Mouse (Mus musculus) G1E (cell line): Measurements from ENCODE around the gene Gpatch2. TPM values are rescaled to one million over a fixed set of nuclear protein-coding genes. Genes with fewer than 3 reads are reported as not detected.

Experiments
- ATAC-seq: 2 replicates; pipeline ENCODE4 v1.8.0; 2016; ENCODE audit warnings: mild to moderate bottlenecking; ENCODE audit not compliant: insufficient number of reproducible peaks, poor library complexity, low FRiP score, severe bottlenecking; ENCODE audit errors: extremely low read depth
- DNase-seq: peaks from one replicate; pipeline ENCODE4 v3.0.0; 2012; ENCODE audit warnings: low spot score
- H3K27me3 ChIP-seq: 2 replicates; pipeline ENCODE4 v1.6.1; 2012; ENCODE audit warnings: mild to moderate bottlenecking, low read length, inconsistent platforms; ENCODE audit not compliant: insufficient read depth
- H3K36me3 ChIP-seq: replicated peaks from 2 replicates; pipeline ENCODE3; 2012; ENCODE audit warnings: mild to moderate bottlenecking, inconsistent platforms
- H3K4me1 ChIP-seq: 2 replicates; pipeline ENCODE4 v1.6.1; 2012; ENCODE audit warnings: low read depth, low read length, inconsistent platforms, mixed read lengths; ENCODE audit not compliant: insufficient read depth
- H3K4me3 ChIP-seq: 2 replicates; pipeline ENCODE4 v1.5.1; 2012; ENCODE audit warnings: low read depth, mild to moderate bottlenecking, inconsistent platforms, low read length, moderate library complexity, mixed read lengths
- H3K9me3 ChIP-seq: replicated peaks from 2 replicates; pipeline ENCODE4 v1.6.1; 2012; ENCODE audit warnings: inconsistent platforms
- CTCF ChIP-seq: IDR thresholded peaks from 2 replicates; pipeline ENCODE4 v1.5.1; 2012; ENCODE audit warnings: low read depth, low read length, inconsistent platforms, mixed read lengths
- GATA1 ChIP-seq: IDR thresholded peaks from 2 replicates; pipeline ENCODE4 v1.6.1; 2012; ENCODE audit warnings: borderline replicate concordance, low read length, inconsistent platforms, mixed read lengths
- GATA2 ChIP-seq: IDR thresholded peaks from 2 replicates; pipeline ENCODE4 v1.6.1; 2012; ENCODE audit warnings: low read depth, low read length, inconsistent platforms, borderline replicate concordance
- POLR2AphosphoS5 ChIP-seq: IDR thresholded peaks from 2 replicates; pipeline ENCODE4 v1.6.1; 2012; ENCODE audit warnings: low read depth, low read length, inconsistent platforms; ENCODE audit not compliant: insufficient replicate concordance
- TAL1 ChIP-seq: conservative IDR thresholded peaks from 2 replicates; pipeline ENCODE4 v1.6.1; 2012; ENCODE audit warnings: low read depth, low read length, inconsistent platforms, mixed read lengths
- polyA plus RNA-seq: library from polyadenylated mRNA; stranded (reverse); fragments of >175 nt; gene quantifications from 2 replicates; pipeline ENCODE4 v1.2.3, GENCODE M21; 2012
- total RNA-seq, 2 experiments: library from RNA; stranded (forward) in 1 of 2; stranded (reverse) in 1 of 2; fragments of 200-1000 nt in 1 of 2; fragments of >200 nt in 1 of 2; fragmentation: Nextera tagmentation in 1 of 2; gene quantifications; 2 replicates each; pipeline ENCODE4 v1.2.3; 2014 to 2017

Gene Gpatch2
- total and polyA plus RNA-seq, 3 experiments: 12.5 to 28.5 (median 26.6) TPM

DNA sequence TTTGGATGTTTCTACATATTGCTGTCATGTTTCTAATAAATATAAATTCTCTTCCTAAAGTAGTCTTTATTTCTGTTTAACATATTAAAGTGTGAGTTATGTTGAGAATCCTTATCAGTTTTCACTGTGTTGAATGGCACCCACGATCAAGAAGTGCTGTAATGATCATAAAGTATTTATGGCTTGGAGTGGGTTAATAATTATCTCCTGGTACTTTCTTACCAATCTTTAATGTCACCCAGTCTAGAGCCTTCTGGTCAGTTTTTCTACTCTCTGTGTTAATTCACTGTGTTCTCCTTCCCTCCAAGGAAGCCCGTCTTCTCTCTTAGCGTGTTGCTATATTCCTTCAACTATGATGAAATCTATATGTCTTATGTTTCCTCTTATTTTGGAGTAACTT lies 25.0 kb downstream of the Gpatch2 start:
- Histone ChIP-seq H3K27me3 (no peaks in the 10 kb centered on the region), H3K36me3 (peaks cover 46% of the 10 kb centered on the region), H3K4me1 (no peaks in the 10 kb centered on the region), H3K4me3 (no peak overlapping the region), H3K9me3 (no peaks in the 10 kb centered on the region)
- DNase-seq (no peak), ATAC-seq (no peak)
- TF ChIP-seq TAL1 (no peak), GATA1 (no peak), POLR2AphosphoS5 (no peak), GATA2 (no peak), CTCF (no peak)

DNA sequence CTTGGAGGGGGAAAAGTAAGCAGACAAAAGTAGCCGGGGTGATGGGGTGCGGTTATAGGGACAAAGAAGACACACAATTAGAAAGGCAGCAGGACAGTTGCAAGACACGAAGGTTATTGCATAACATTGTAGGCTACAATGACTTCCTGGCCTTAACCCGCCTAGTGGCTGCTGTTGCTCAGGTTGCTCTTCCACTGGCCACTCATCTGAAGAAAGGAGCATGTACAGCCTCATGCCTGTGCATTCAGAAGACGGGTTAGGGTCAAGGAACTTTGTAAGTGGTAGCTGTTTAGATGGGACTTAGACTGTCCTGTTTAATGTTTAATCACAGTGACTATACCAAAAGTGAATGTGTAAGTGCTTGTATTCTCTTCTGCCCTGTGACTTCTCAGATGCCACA lies 26.0 kb downstream of the Gpatch2 start:
- H3K27me3 ChIP-seq: no peaks in the 10 kb centered on the region
- H3K36me3 ChIP-seq: peaks cover 41% of the 10 kb centered on the region
- DNase-seq (no peak), ATAC-seq (no peak)
- no peaks in the 10 kb centered on the region for H3K9me3 ChIP-seq
- H3K4me3 ChIP-seq: no peak overlapping the region
- no peak for TF ChIP-seq GATA2
- no peak for TF ChIP-seq CTCF
- TF ChIP-seq GATA1: no peak
- TF ChIP-seq POLR2AphosphoS5: no peak
- no peak for TF ChIP-seq TAL1
- no peaks in the 10 kb centered on the region for H3K4me1 ChIP-seq

DNA sequence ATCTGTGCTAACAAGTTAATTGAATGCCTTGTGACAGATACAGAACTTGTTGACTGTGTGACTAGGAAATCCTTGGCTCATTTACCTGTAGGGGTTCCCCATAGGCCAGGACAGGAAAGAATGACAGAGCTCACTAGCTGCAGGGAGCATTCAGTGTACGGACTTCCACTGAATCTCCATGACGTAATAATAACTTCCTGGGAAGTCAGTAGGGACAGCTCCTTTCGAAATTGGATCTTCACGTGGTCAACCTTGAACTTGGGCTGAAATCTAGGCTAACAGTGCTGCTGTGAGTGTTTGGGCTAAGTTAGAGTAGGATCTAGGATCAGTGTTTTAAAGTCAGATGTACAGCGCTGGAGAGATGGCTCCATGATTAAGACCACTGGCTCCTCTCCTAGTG lies 29.4 kb downstream of the Gpatch2 start:
- ATAC-seq: no peak
- Histone ChIP-seq H3K36me3 (peaks cover 36% of the 10 kb centered on the region), H3K27me3 (no peaks in the 10 kb centered on the region), H3K9me3 (no peaks in the 10 kb centered on the region), H3K4me3 (no peak overlapping the region), H3K4me1 (no peaks in the 10 kb centered on the region)
- no peak for DNase-seq
- no peak for TF ChIP-seq CTCF
- no peak for TF ChIP-seq GATA1
- TF ChIP-seq TAL1: no peak
- no peak for TF ChIP-seq GATA2
- TF ChIP-seq POLR2AphosphoS5: no peak

DNA sequence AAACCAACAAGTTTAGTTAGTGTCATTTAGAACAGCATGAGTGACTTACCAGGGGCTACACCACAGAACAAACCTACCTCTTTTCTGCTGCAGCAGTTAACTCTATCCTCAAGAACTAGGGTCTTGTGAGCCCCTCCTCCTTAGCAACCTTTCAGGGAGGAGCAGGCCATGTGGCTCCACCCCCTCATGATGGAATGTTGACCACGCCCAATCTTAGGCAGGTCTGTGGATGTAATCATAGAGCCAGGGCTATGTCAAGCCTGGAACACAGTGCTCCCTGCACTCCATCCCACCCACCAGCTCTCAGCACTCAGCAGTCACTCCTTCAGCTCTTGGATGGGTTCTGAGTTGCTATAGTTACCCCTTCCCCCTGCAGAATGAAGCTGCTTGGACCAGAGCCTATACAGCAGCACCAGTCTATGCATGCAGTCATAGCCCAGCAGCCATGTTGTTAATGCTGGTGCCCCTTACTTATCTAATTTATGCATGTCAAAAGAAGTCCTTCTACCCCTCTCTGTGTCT lies 35.5 kb downstream of the Gpatch2 start:
- DNase-seq (no peak), ATAC-seq (no peak)
- H3K36me3 ChIP-seq: peaks cover 39% of the 10 kb centered on the region
- no peak for TF ChIP-seq TAL1
- TF ChIP-seq POLR2AphosphoS5: no peak
- no peak for TF ChIP-seq GATA2
- TF ChIP-seq CTCF: no peak
- no peak for TF ChIP-seq GATA1
- H3K9me3 ChIP-seq: no peaks in the 10 kb centered on the region
- H3K27me3 ChIP-seq: no peaks in the 10 kb centered on the region
- no peak overlapping the region for H3K4me3 ChIP-seq
- H3K4me1 ChIP-seq: no peaks in the 10 kb centered on the region

DNA sequence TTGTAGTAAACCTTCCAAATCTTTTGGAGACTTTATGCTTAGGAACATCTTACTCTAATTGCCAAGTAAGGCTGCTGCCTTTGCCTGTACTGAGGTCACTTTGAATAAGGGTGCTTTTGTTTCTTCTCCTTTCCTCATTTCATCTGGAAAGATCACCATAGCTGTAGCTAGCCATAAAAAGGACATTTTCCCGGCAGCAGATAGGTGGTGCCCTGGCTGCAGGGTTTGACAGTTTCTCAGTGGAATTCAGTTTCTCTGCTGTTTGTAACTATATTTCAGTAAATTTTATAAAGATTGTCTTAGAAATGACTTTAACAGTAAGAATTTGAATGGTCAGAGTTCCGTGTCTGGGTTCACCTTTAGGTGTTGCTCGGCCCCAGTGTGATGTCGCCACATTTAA lies 43.4 kb downstream of the Gpatch2 start:
- H3K4me1 ChIP-seq: no peaks in the 10 kb centered on the region
- no peaks in the 10 kb centered on the region for H3K9me3 ChIP-seq
- no peak for DNase-seq
- H3K4me3 ChIP-seq: no peak overlapping the region
- no peak for TF ChIP-seq GATA2
- no peak for TF ChIP-seq TAL1
- no peak for TF ChIP-seq POLR2AphosphoS5
- TF ChIP-seq CTCF: no peak
- TF ChIP-seq GATA1: no peak
- no peak for ATAC-seq
- H3K36me3 ChIP-seq: peaks cover 24% of the 10 kb centered on the region
- no peaks in the 10 kb centered on the region for H3K27me3 ChIP-seq

DNA sequence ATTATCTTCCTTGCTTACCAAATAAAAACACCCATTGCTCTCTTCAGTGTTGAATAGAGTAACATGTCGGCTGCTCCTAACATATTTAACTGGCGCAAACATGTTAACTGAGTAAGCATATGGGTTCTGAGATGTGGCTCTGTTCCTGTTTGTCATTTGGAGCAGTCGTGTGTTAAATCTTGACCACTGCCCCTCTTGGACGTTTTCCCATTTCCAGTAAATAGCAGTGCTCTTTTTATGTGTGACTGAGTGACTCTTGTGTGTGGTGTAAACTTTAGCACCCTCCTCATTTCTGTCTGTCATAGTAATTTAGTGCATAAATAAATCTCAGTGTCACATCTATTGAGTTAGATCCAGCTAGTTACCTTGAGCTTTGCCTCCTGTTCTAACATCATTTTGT lies 52.3 kb downstream of the Gpatch2 start:
- no peak for DNase-seq
- H3K9me3 ChIP-seq: no peaks in the 10 kb centered on the region
- ATAC-seq: no peak
- TF ChIP-seq POLR2AphosphoS5: no peak
- TF ChIP-seq TAL1: no peak
- no peak for TF ChIP-seq GATA1
- TF ChIP-seq GATA2: no peak
- no peak for TF ChIP-seq CTCF
- H3K4me1 ChIP-seq: no peaks in the 10 kb centered on the region
- peaks cover 27% of the 10 kb centered on the region for H3K36me3 ChIP-seq
- H3K4me3 ChIP-seq: no peak overlapping the region
- H3K27me3 ChIP-seq: no peaks in the 10 kb centered on the region

DNA sequence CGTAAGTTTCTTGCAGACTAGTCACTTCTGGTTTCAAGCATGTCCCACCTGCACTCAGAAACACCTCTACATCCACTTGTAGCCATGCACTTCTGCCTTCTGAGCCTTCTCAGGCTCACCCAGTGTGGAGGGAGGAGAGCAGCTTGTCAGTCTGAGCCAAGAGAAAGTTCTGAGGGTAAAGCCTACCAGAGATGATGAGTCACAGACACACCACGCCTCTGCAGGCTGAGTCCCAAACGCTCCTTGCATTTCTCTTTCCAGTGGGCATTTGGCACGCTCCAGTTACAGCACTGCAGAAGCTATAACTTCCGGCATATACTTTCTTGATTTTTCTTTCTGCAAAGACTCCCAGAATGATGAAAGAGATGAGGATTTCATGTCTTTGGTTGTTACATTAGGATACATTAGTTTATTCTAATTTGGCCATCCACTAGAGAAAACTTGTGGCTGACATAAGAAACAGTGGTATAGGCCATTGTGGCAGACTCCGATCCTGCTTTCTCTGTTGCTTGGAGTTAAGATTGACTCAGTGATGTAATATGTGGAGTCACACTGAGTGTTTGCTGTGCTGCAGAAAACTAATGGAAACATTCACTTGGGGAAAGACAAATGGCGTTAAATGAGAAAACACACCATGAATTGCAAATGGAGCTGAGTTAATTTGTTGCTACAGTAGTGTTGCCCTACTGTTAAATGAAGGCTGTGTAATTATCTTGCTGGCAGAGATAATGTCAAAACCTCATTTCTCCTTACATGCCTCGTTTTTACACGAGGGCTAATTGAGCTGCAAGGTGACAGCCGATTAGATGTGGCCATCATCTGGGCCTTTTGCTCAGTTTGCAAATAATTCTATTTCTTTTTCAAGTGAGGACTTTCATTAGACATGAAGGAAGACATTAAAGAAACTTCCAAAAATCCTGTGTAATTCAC lies 55.3 kb downstream of the Gpatch2 start:
- no peak for ATAC-seq
- Histone ChIP-seq H3K4me1 (no peaks in the 10 kb centered on the region), H3K4me3 (no peak overlapping the region), H3K9me3 (no peaks in the 10 kb centered on the region), H3K27me3 (no peaks in the 10 kb centered on the region), H3K36me3 (peaks cover 18% of the 10 kb centered on the region)
- TF ChIP-seq POLR2AphosphoS5: no peak
- no peak for TF ChIP-seq TAL1
- no peak for TF ChIP-seq GATA2
- TF ChIP-seq GATA1: no peak
- TF ChIP-seq CTCF: no peak
- no peak for DNase-seq
